ENCODE assay signal across 9 mouse cellular contexts in the genomic region with DNA sequence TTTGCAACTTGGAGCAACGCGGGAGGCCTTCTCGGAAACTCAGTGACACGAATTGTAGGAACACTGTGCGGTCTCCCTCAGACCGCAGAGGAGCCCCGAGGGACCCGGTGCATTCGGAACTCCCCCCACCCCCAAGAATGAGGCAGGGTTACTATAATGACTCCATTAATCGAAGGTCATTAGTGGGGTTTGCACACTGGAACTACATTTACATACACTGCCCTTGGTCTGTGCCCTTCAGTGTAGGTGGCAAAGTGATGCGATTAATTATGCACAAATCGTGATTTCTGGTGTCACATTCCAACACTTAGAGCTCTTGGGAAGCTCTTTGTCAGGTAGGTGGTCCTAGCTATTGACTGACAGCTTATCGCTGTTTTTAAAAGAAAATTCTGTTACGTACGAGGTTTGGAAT. TPM values are rescaled to one million over a fixed set of nuclear protein-coding genes. Genes with fewer than 3 reads are reported as not detected.
DNase-seq lines count a peak whose midpoint lies in the region; ATAC-seq and TF ChIP-seq lines count a peak whose summit lies in the region.
"Had no signal": no experiment of that assay in that cellular context is flagged by ENCODE, and none has a peak within 500 bp of the region (broad histone marks: within the 10 kb centered on the region; RNA-seq: fewer than 3 reads in every experiment).

No protein-coding gene starts in this region.

- H3K27ac ChIP-seq in ES-E14 (ENCODE audit: insufficient read depth, low read depth, low read length, poor library complexity, severe bottlenecking): no peak overlapping the region
- H3K27ac ChIP-seq in heart, embryonic 14.5 days (replicated peaks in 1 of 2; ENCODE audit: control insufficient read depth in 1 of 2, insufficient read depth in 1 of 2, low read depth in 2 of 2, low read length in 2 of 2): peak overlapping the region; percentile 91 to 97
- peak overlapping the region; percentile 99 for H3K27ac ChIP-seq in limb, embryonic 12.5 days
- H3K27ac ChIP-seq in stomach, embryonic 14.5 days (ENCODE audit: low read length): peak overlapping the region; percentile 94

- H3K9ac ChIP-seq in ES-E14 (ENCODE audit: insufficient read depth, low read depth, low read length, poor library complexity, severe bottlenecking): peak overlapping the region; percentile 63; the same call in 1 of the 2 replicates
- peak overlapping the region; percentile 85 for H3K9ac ChIP-seq in heart, embryonic 14.5 days (ENCODE audit: low read length)
- peak overlapping the region; percentile 78; the same call in 1 of the 2 replicates for H3K9ac ChIP-seq in limb, embryonic 12.5 days (replicated peaks)
- H3K9ac ChIP-seq in stomach, embryonic 14.5 days (replicated peaks; ENCODE audit: low read depth, low read length): peak overlapping the region; percentile 31

- H3K9me3 ChIP-seq in ES-E14 (ENCODE audit: control insufficient read depth, insufficient read depth, low read depth, low read length): no peaks in the 10 kb centered on the region
- no peaks in the 10 kb centered on the region for H3K9me3 ChIP-seq in heart, embryonic 14.5 days (ENCODE audit: control insufficient read depth, low read length)
- no peaks in the 10 kb centered on the region for H3K9me3 ChIP-seq in limb, embryonic 12.5 days
- H3K9me3 ChIP-seq in stomach, embryonic 14.5 days (ENCODE audit: control insufficient read depth, low read depth, low read length): no peaks in the 10 kb centered on the region

- peak overlapping the region; percentile 75 to 76 for H3K4me3 ChIP-seq in ES-E14 (ENCODE audit: insufficient read depth in 1 of 2, low read depth in 1 of 2, low read length in 2 of 2, poor library complexity in 1 of 2, severe bottlenecking in 1 of 2)
- peak overlapping the region; percentile 60 to 81 for H3K4me3 ChIP-seq in heart, embryonic 14.5 days (ENCODE audit: control insufficient read depth in 1 of 2, insufficient read depth in 1 of 2, low read depth in 1 of 2, low read length in 2 of 2)
- peak overlapping the region; percentile 59 for H3K4me3 ChIP-seq in limb, embryonic 12.5 days (replicated peaks)
- peak overlapping the region; percentile 56 for H3K4me3 ChIP-seq in stomach, embryonic 14.5 days (ENCODE audit: low read depth, low read length)

- peak; percentile 13 for DNase-seq in heart, adult 8-10 months (ENCODE audit: low spot score)
- no peak for DNase-seq in heart, postnatal 4 days
- DNase-seq in ES-E14 (ENCODE audit: low read depth, low spot score): no peak
- no peak for DNase-seq in gastrocnemius, postnatal 14 days

- intact Hi-C loops in gastrocnemius, postnatal 14 days (cut with DNase I; ENCODE audit: low total_unique reads): loop anchor here (10.0 kb wide), 1 partner anchor 978 kb away; no protein-coding TSS in a partner anchor

- peaks cover 2 to 12% of the 10 kb centered on the region in 2 experiments; a peak in 3 of 4 replicates for H3K4me1 ChIP-seq in ES-E14 (ENCODE audit: control insufficient read depth in 2 of 2, insufficient read depth in 2 of 2, low read length in 2 of 2, poor library complexity in 1 of 2)
- H3K4me1 ChIP-seq in heart, embryonic 14.5 days (ENCODE audit: control insufficient read depth in 2 of 2, insufficient read depth in 2 of 2, low read length in 2 of 2): peaks cover 21 to 22% of the 10 kb centered on the region in 2 experiments
- H3K4me1 ChIP-seq in limb, embryonic 12.5 days (replicated peaks): peaks cover 39% of the 10 kb centered on the region
- H3K4me1 ChIP-seq in stomach, embryonic 14.5 days (ENCODE audit: control insufficient read depth, insufficient read depth, low read length): peaks cover 32% of the 10 kb centered on the region; the same call in 1 of the 2 replicates

- H3K4me2 ChIP-seq in heart, embryonic 14.5 days (ENCODE audit: low read length): peak overlapping the region; percentile 94
- peak overlapping the region; percentile 80 for H3K4me2 ChIP-seq in limb, embryonic 12.5 days
- peak overlapping the region; percentile 59 for H3K4me2 ChIP-seq in stomach, embryonic 14.5 days (replicated peaks; ENCODE audit: low read depth, low read length)

- in situ Hi-C loops in ES-E14 (cut with MboI; ENCODE audit: low sequenced_read_pairs in 2 of 2, unreplicated experiment in 2 of 2): loop anchor here in 1 of 2 experiments (25.0 kb wide), 3 partner anchors 316 to 1191 kb away; no protein-coding TSS in a partner anchor

- no peak for ATAC-seq in heart, embryonic 14.5 days (ENCODE audit: insufficient number of reproducible peaks, insufficient read depth, low FRiP score, low read depth)
- ATAC-seq in limb, embryonic 12.5 days (ENCODE audit: insufficient number of reproducible peaks, insufficient read depth, low FRiP score, low TSS enrichment, low read depth): no peak
- no peak for ATAC-seq in stomach, embryonic 14.5 days (ENCODE audit: insufficient number of reproducible peaks, insufficient read depth, low FRiP score, low read depth)
- no peak for ATAC-seq in frontal cortex, adult (ENCODE audit: low TSS enrichment)

- WGBS in heart, embryonic 14.5 days: under 1% methylated on average over 15 of the region's 15 CpGs
- WGBS in limb, embryonic 12.5 days: under 1% methylated on average over 15 of the region's 15 CpGs
- WGBS in stomach, embryonic 14.5 days: 1% methylated on average over 15 of the region's 15 CpGs

- no peaks in the 10 kb centered on the region for H3K27me3 ChIP-seq in heart, embryonic 14.5 days (ENCODE audit: control insufficient read depth, insufficient read depth, low read length)
- no peaks in the 10 kb centered on the region for H3K27me3 ChIP-seq in limb, embryonic 12.5 days
- no peaks in the 10 kb centered on the region for H3K27me3 ChIP-seq in stomach, embryonic 14.5 days (ENCODE audit: control insufficient read depth, insufficient read depth, low read length)
- H3K27me3 ChIP-seq: Patski had no signal

- H3K36me3 ChIP-seq in ES-E14 (ENCODE audit: control insufficient read depth, insufficient read depth, low read length, poor library complexity, severe bottlenecking): no peaks in the 10 kb centered on the region
- H3K36me3 ChIP-seq in heart, embryonic 14.5 days (ENCODE audit: control insufficient read depth, insufficient read depth, low read length): peaks cover 6% of the 10 kb centered on the region; the same call in 1 of the 2 replicates
- H3K36me3 ChIP-seq in limb, embryonic 12.5 days: no peaks in the 10 kb centered on the region
- no peaks in the 10 kb centered on the region for H3K36me3 ChIP-seq in stomach, embryonic 14.5 days (ENCODE audit: control insufficient read depth, insufficient read depth, low read length)

TF ChIP-seq in ES-E14, 5 proteins besides CTCF, POLR2A, EP300 and RAD21:
- TF ChIP-seq MAFK (IDR thresholded peaks at IDR 0.05; ENCODE audit: insufficient read depth, low read depth, low read length): no peak
- no peak for TF ChIP-seq ZC3H11A (IDR thresholded peaks at IDR 0.05; ENCODE audit: borderline replicate concordance, low read depth, low read length)
- no peak for TF ChIP-seq HCFC1 (IDR thresholded peaks at IDR 0.05; ENCODE audit: borderline replicate concordance, insufficient read depth, low read length)
- no peak for TF ChIP-seq ZNF384 (IDR thresholded peaks at IDR 0.05; ENCODE audit: low read depth, low read length)
- no peak for TF ChIP-seq CHD2 (IDR thresholded peaks at IDR 0.05; ENCODE audit: low read depth, low read length)

RNA-seq across cellular contexts. Expression of a gene that starts 0.3 kb away (rescaled TPM):
- total RNA-seq in heart, adult 8-10 months (2022): 10 to 100 TPM; 12.0 to 15.8 (median 13.6) TPM
- total RNA-seq in heart, postnatal 4 days (2021): 10 to 100 TPM; 35.5 to 38.2 TPM
- 8.8 and 14.5 TPM in 2 replicates for total RNA-seq in ES-E14 (2012; rRNA removed)
- polyA plus RNA-seq in heart, embryonic 14.5 days (2014; fragmentation: Nextera tagmentation; extraction: Ambion mirVana): 250 and 295 TPM in 2 replicates
- polyA plus RNA-seq in limb, embryonic 12.5 days (2016; fragmentation: Nextera tagmentation; extraction: Ambion mirVana): 370 and 373 TPM in 2 replicates
- polyA plus RNA-seq in stomach, embryonic 14.5 days (2014; fragmentation: Nextera tagmentation; extraction: Ambion mirVana): 441 and 450 TPM in 2 replicates
- total RNA-seq in gastrocnemius, postnatal 14 days (2021): 1 to 10 TPM; 6.5 to 8.0 TPM

Comparison
In these comparisons a context has a peak if more than half of its experiments do, and no peak if none do; other contexts are left out.
1. H3K9ac ChIP-seq: peak in every context shown above with its lines; median percentile 85 in heart, embryonic 14.5 days; 78 in limb, embryonic 12.5 days; 63 in ES-E14; 31 in stomach, embryonic 14.5 days.